Mouse (Mus musculus) liver, embryonic 11.5 days (tissue): Measurements from ENCODE around the gene Uqcrh. TPM values are rescaled to one million over a fixed set of nuclear protein-coding genes. Genes with fewer than 3 reads are reported as not detected.

Experiments used
- polyA plus RNA-seq: library from polyadenylated mRNA; unstranded; fragments of >200 nt; fragmentation: Nextera tagmentation; extraction: Ambion mirVana; gene quantifications from 2 replicates; pipeline ENCODE4 v1.2.1, GENCODE M21; 2014

Uqcrh gene
- polyA plus RNA-seq, 1 experiment from 2014 or later = 529 TPM

Other genes with a start within 250 kb of the Uqcrh start
- 9.7 and 9.8 TPM in 2 replicates for gene Mob3c, start 247.0 kb downstream of the Uqcrh start, polyA plus RNA-seq
- 43.8 and 46.9 TPM in 2 replicates for gene Mknk1, start 235.9 kb downstream of the Uqcrh start, polyA plus RNA-seq
- not detected in 2 replicates for gene Kncn, start 190.7 kb downstream of the Uqcrh start, polyA plus RNA-seq
- not detected in 2 replicates for gene 6430628N08Rik, start 184.4 kb downstream of the Uqcrh start, polyA plus RNA-seq
- not detected in 2 replicates for gene Dmbx1, start 135.1 kb downstream of the Uqcrh start, polyA plus RNA-seq
- 3.9 and 4.7 TPM in 2 replicates for gene Faah, start 57.1 kb downstream of the Uqcrh start, polyA plus RNA-seq
- 17.8 and 19.5 TPM in 2 replicates for gene Nsun4, start 21.2 kb downstream of the Uqcrh start, polyA plus RNA-seq
- 67.6 and 70.8 TPM in 2 replicates for gene Lrrc41, start 198 bp upstream of the Uqcrh start, polyA plus RNA-seq
- gene Rad54l, start 48.6 kb upstream of the Uqcrh start, polyA plus RNA-seq = 59.4 and 61.7 TPM in 2 replicates
- gene Pomgnt1, start 48.8 kb upstream of the Uqcrh start, polyA plus RNA-seq = 32.8 and 37.7 TPM in 2 replicates
- gene Lurap1, start 76.3 kb upstream of the Uqcrh start, polyA plus RNA-seq = 0.64 and 1.1 TPM in 2 replicates
- 0.11 TPM in 1 of 2 replicates, not detected in the other for gene Tspan1, start 92.5 kb upstream of the Uqcrh start, polyA plus RNA-seq
- gene 1700042G07Rik, start 98.3 kb upstream of the Uqcrh start, polyA plus RNA-seq = not detected in 2 replicates
- gene Gm49337, start 98.3 kb upstream of the Uqcrh start, polyA plus RNA-seq = not detected in 2 replicates
- gene Pik3r3, start 146.5 kb upstream of the Uqcrh start, polyA plus RNA-seq = 6.3 and 6.7 TPM in 2 replicates